Mouse (Mus musculus): ENCODE measurements at regions not wholly inside any gene's neighbourhood (a gene's known extent, or its start where the extent isn't known, plus 50 kb on each side); places are given as distances from the start of the nearest gene placed in this dataset.
A peak's percentile ranks its signal among the peaks of the same experiment; 100 is the strongest.

DNA sequence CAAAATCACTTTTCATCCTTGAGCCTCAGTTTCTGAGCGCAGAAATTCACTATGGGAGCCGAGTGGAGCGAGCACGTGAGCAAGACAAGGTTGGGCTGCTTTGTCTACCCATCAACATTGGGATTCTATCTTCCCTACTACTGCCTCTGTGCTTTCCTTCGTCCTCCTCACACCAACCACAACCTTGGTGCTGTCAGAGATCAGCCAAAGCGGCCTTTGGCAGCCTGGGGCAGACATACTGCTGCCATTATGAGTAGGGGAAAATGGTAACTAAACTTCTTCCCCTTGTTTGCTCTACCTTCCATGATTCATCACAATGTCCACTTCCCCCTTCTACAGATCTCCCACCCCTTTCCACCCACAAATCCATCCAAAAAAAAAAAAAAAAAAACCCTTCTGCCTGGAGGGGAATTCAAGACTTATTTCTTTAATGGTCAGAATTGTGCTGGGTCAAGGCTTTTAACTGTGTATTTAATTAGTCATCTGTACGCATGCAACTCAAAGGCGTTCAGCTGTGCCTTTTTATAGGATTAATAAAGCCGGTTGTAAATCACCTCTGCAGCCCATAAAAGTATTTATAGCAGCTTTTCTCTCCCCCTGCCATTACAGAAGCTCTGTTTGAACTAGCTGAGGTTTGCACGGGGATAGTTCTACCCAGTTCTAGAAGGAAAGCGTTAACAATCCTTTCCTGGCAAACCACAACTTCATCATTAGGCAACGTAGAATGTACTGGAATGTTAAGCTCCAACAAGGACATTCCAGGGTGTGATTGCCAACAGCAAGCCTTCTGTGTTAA, 340.4 kb downstream of the Pik3r1 start:
- DNase-seq (ENCODE audit: low spot score) = peak; percentile 10

GRCm38 (mm10) chr13:101426461-101426860, 341.6 kb downstream of the Pik3r1 start:
- no peak for DNase-seq (ENCODE audit: low spot score)

DNA sequence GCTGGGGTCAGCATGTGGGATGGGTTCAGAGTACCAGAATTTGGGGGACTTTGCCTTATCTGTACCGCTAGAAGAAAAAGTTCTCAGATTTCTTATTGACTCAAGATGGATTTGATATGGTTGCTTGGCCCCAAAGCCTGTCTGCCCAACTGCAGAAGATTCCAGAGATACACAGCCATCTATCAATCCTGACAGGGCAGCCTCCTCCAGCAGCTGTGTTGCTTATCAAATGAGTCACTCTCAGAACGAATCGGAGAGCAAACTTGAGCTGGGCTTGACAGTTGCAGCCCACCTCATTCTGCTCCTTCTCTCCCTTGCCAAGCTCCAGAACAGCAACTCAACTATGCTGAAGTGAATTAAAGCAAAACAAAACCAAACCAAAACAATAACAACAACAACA, 345.9 kb downstream of the Pik3r1 start:
- peak; percentile 36 for DNase-seq (ENCODE audit: low spot score)

- DNase-seq (ENCODE audit: low spot score) = no peak
These were observed 348.5 kb downstream of the Pik3r1 start for GRCm38 (mm10) chr13:101419457-101420025.

DNA sequence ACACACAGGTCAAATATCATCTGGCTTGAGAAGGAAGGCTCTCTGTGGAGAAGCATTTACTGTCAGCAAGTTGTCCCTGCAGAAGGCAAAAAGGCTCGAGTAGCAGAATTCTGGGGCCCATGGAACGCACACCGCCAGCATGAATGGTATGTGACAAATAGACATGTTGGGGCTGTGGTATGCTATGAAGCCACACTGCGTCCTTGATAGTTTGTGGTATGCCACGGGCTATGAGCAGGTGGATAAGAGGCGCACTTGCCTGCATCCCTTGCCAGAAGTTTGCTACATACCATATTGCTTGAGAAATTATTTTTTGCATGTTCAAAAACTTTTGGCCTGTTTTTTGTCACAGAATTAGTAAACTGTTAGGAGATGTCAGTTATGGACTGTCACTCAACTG, 349.7 kb downstream of the Pik3r1 start:
- DNase-seq (ENCODE audit: low spot score) = no peak

- DNase-seq (ENCODE audit: low spot score) = no peak
These were observed 359.1 kb downstream of the Pik3r1 start for GRCm38 (mm10) chr13:101408885-101409284.

DNA sequence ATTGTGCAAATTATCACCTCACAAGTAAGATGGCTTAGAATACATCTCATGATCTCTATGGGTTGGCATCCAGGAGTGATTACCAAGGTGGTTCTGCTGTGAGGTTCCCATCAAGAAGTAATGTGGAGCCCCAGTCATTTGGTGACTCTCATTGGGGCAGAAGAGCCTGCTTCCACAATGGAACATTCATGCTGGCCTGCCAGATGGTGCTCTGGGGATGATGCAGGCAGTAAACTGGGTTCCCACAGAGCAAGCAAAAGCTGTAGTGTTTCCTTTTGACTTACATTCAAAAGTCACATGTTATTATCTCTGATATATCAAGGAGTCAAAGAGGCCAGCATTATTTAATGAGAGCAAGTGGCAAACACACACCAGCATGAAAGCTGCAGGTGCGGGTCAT, 360.4 kb downstream of the Pik3r1 start:
- DNase-seq (ENCODE audit: low spot score) = no peak

DNA sequence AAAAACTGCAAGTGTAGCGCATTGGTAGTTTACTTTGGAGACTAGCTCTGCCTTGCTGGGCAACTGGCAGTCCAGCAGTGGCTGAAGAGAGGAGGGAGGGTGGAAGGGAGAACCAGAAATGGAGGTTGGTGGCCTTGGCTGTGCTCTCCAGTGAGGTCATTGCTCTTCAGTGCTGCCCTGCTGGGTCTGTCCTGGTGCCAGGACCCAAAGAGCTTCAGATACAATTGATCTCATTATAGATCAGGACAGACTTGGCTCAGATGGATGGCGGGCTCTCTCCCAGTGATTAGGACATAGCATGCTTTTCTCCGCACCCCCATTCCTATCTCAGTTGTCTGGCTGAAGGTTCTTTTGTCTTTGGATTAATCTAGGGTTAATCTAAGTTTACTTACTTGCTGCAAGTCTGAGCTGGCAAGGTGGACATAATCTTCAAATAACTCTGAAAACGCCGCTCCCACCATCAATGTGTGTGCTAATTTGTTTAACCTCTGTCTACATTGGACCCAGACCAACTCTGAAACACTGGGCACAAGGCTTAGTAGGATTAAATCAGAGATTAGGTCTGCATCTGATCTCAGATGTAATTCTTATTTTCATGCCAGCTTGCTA, 394.3 kb downstream of the Pik3r1 start:
- DNase-seq (ENCODE audit: low spot score) = peak; percentile 46

GRCm38 (mm10) chr13:101371906-101372305, 396.1 kb downstream of the Pik3r1 start:
- DNase-seq (ENCODE audit: low spot score) = no peak

GRCm38 (mm10) chr13:101368170-101368569, 399.8 kb downstream of the Pik3r1 start:
- DNase-seq (ENCODE audit: low spot score) = no peak

DNA sequence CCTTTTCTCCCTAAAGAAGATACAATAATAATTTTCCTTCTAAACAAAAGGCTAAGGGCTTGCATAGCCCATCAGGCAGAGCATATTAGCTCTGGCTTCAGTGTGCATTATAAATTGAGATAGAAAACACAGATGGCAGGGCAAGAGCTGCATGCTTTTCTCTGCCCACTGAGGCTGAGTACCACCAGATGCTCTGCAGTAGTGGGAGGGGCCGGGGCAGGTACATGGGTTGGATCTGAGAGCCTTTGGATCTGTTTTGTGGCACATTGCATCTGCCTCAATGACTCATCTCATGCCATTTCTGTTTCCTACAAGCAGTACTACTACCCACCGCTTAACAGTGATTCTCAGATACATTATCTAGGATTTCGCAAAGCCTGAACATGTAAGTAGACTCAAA, 412.7 kb downstream of the Pik3r1 start:
- DNase-seq (ENCODE audit: low spot score) = no peak

GRCm38 (mm10) chr13:101351123-101351522, 416.9 kb downstream of the Pik3r1 start:
- no peak for DNase-seq (ENCODE audit: low spot score)

- DNase-seq (ENCODE audit: low spot score) = no peak
These were observed 418.7 kb downstream of the Pik3r1 start for GRCm38 (mm10) chr13:101349354-101349753.

GRCm38 (mm10) chr13:101338280-101338872, 429.6 kb downstream of the Pik3r1 start:
- DNase-seq (ENCODE audit: low spot score) = no peak

DNA sequence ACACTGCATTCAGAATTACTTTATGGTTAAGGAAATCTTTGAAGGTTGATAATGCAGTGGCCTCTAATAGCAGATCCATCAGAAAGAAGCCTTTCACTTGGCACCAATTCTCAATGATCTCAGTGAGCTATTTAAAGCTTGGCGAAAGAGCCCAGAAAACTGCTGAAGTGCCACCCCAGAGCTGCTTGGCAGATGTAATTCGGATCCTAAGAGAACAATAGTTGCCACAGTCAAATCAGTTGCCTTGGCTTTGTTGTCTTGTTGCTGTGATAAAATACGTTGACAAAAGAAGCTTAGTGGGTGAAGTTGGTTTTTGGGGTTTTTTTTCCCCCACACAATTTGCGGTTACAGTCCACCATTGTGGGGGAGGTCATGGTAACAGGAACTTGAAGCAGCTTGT, 449.4 kb downstream of the Pik3r1 start:
- DNase-seq (ENCODE audit: low spot score) = no peak

GRCm38 (mm10) chr13:101316336-101316735, 451.7 kb downstream of the Pik3r1 start:
- DNase-seq (ENCODE audit: low spot score) = no peak

GRCm38 (mm10) chr13:101314040-101314439, 454.0 kb downstream of the Pik3r1 start:
- DNase-seq (ENCODE audit: low spot score) = no peak

GRCm38 (mm10) chr13:101311634-101312314, 456.2 kb downstream of the Pik3r1 start:
- peak; percentile 73 for DNase-seq (ENCODE audit: low spot score)

- DNase-seq (ENCODE audit: low spot score) = no peak
These were observed 459.3 kb downstream of the Pik3r1 start for GRCm38 (mm10) chr13:101308724-101309123.

DNA sequence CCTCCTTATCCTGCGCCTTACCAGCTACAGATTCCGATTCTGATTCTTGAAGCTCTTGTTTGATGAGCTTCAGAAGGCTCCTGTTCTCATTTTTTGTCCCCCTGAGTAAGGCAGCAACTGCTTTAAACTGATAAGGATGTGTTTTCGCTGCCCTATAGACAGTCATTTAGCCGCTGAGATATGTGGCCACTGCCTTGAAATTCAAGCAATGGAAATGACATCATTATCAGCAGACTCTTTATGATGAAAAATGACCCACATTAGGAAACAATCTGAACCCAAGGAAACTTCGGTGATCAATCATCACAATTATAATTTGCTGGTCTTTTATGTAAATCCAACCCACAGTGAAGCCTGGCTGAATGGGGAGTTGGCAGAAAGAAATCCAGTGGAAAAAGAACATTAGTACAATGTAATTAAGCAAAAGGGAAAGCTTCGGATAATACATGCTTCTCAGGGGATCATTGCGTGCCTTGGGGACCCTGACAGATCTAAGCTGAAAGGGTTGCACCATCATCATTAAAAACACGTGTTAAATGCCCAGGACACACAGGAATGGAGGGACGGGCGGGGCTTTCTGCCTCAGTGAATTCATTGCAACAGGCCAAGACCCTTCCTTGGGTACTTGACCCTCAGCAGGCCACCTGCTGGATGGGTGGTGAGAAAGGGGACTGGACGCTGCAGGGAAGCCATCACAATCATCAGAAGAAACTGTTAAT, 462.2 kb downstream of the Pik3r1 start:
- no peak for DNase-seq (ENCODE audit: low spot score)

GRCm38 (mm10) chr13:101305063-101305462, 463.0 kb downstream of the Pik3r1 start:
- no peak for DNase-seq (ENCODE audit: low spot score)

- peak; percentile 16 for DNase-seq (ENCODE audit: low spot score)
These were observed 466.7 kb downstream of the Pik3r1 start for GRCm38 (mm10) chr13:101301361-101301760.

All from urinary bladder, postnatal 14 days (tissue).